Mouse (Mus musculus) spleen, adult 2 months (tissue): ENCODE measurements around the gene Nudt15. TPM values are rescaled to one million over a fixed set of nuclear protein-coding genes. Genes with fewer than 3 reads are reported as not detected.
A peak's percentile ranks its signal among the peaks of the same experiment; 100 is the strongest.

Experiments used
- DNase-seq, 2 experiments: peaks; one replicate each; pipeline versions ENCODE4 v3.0.0 to v3.0.0-alpha.2; 2012 to 2021; ENCODE audit warnings: low spot score in 2 of 2, low read depth in 1 of 2
- H3K27ac ChIP-seq: fragments of 200-500 bp; 2 replicates; pipeline ENCODE4 v1.5.1; 2012; ENCODE audit warnings: low read length, inconsistent platforms; ENCODE audit not compliant: insufficient read depth
- H3K27me3 ChIP-seq: fragments of 200-500 bp; 2 replicates; pipeline ENCODE4 v1.6.1; 2012; ENCODE audit warnings: mild to moderate bottlenecking, moderate library complexity, low read length, inconsistent platforms; ENCODE audit not compliant: control insufficient read depth, insufficient read depth
- H3K36me3 ChIP-seq: fragments of 200-500 bp; 2 replicates; pipeline ENCODE4 v1.6.1; 2012; ENCODE audit warnings: mild to moderate bottlenecking, low read length, inconsistent platforms; ENCODE audit not compliant: control insufficient read depth, insufficient read depth
- H3K4me1 ChIP-seq: fragments of 200-500 bp; 2 replicates; pipeline ENCODE4 v1.6.1; 2011; ENCODE audit warnings: inconsistent platforms; ENCODE audit not compliant: control insufficient read depth, insufficient read depth, insufficient read length
- H3K4me3 ChIP-seq: fragments of 200-500 bp; 2 replicates; pipeline ENCODE4 v1.5.1; 2011; ENCODE audit warnings: mild to moderate bottlenecking, inconsistent platforms; ENCODE audit not compliant: insufficient read depth, insufficient read length; ENCODE audit errors: extremely low read depth
- CTCF ChIP-seq: fragments of 200-500 bp; IDR thresholded peaks from 2 replicates; pipeline ENCODE4 v1.5.1; 2011; ENCODE audit warnings: mild to moderate bottlenecking, inconsistent platforms; ENCODE audit not compliant: insufficient read depth, insufficient read length, insufficient replicate concordance; ENCODE audit errors: extremely low read depth
- POLR2A ChIP-seq: fragments of 200-500 bp; IDR thresholded peaks from 2 replicates; pipeline ENCODE4 v1.6.1; 2011; ENCODE audit warnings: low read depth, low read length, inconsistent platforms
- WGBS: fragments of 180-500 bp; shearing (Covaris S2); methylation state at CpG from one replicate; pipeline ENCODE4 v1.1.7; 2018; 5-methylcytosine and 5-hydroxymethylcytosine counted together
- polyA plus RNA-seq: library from polyadenylated mRNA; depleted of rRNA; stranded (reverse); fragments of >200 nt; gene quantifications from 2 replicates; pipeline ENCODE4 v1.2.3, GENCODE M21; 2012

The Nudt15 gene
- polyA plus RNA-seq, 1 experiment, result 2.3 TPM

- Histone ChIP-seq H3K4me3 (peak overlapping the region; percentile 88), H3K27ac (no peak overlapping the region), H3K36me3 (peaks cover 7% of the 10 kb centered on the region; the same call in 1 of the 2 replicates), H3K4me1 (peaks cover 3% of the 10 kb centered on the region; the same call in 1 of the 2 replicates), H3K27me3 (no peaks in the 10 kb centered on the region)
- 2% methylated on average over 10 of the region's 10 CpGs for WGBS
- no peak for TF ChIP-seq CTCF
- DNase-seq, result no peak
Observed at GRCm38 (mm10) chr14:73553122-73553696, 5.2 kb upstream of the Nudt15 start.

- no peak for TF ChIP-seq CTCF
- peak; percentile 60 for TF ChIP-seq POLR2A
- Histone ChIP-seq H3K27me3 (no peaks in the 10 kb centered on the region), H3K36me3 (peaks cover 7% of the 10 kb centered on the region; the same call in 1 of the 2 replicates), H3K4me1 (peaks cover 3% of the 10 kb centered on the region; the same call in 1 of the 2 replicates), H3K4me3 (peak overlapping the region; percentile 88), H3K27ac (no peak overlapping the region)
- peak; percentile 76 to 96 for DNase-seq
- WGBS, result 5% methylated on average over 61 of the region's 61 CpGs
Observed at GRCm38 (mm10) chr14:73552341-73553121, 4.5 kb upstream of the Nudt15 start.

GRCm38 (mm10) chr14:73551164-73551563, 3.1 kb upstream of the Nudt15 start:
- H3K27me3 ChIP-seq, result no peaks in the 10 kb centered on the region
- 87% methylated on average over 6 of the region's 6 CpGs for WGBS
- H3K4me1 ChIP-seq, result peaks cover 3% of the 10 kb centered on the region; the same call in 1 of the 2 replicates
- H3K27ac ChIP-seq, result no peak overlapping the region
- no peak for TF ChIP-seq CTCF
- no peak for TF ChIP-seq POLR2A
- H3K4me3 ChIP-seq, result no peak overlapping the region
- peaks cover 6% of the 10 kb centered on the region; the same call in 1 of the 2 replicates for H3K36me3 ChIP-seq
- DNase-seq, result no peak

GRCm38 (mm10) chr14:73550732-73551131, 2.7 kb upstream of the Nudt15 start:
- Histone ChIP-seq H3K4me1 (peaks cover 3% of the 10 kb centered on the region; the same call in 1 of the 2 replicates), H3K27me3 (no peaks in the 10 kb centered on the region), H3K36me3 (peaks cover 3% of the 10 kb centered on the region; the same call in 1 of the 2 replicates), H3K4me3 (no peak overlapping the region), H3K27ac (no peak overlapping the region)
- TF ChIP-seq POLR2A (no peak), CTCF (no peak)
- DNase-seq, result no peak
- WGBS, result 80% methylated on average over 8 of the region's 8 CpGs

GRCm38 (mm10) chr14:73550291-73550690, 2.2 kb upstream of the Nudt15 start:
- no peak for DNase-seq

GRCm38 (mm10) chr14:73547034-73547433, 1.0 kb downstream of the Nudt15 start:
- Histone ChIP-seq H3K4me1 (no peaks in the 10 kb centered on the region), H3K27ac (no peak overlapping the region), H3K36me3 (no peaks in the 10 kb centered on the region), H3K27me3 (no peaks in the 10 kb centered on the region), H3K4me3 (no peak overlapping the region)
- TF ChIP-seq CTCF (no peak), POLR2A (no peak)
- no peak for DNase-seq
- 67% methylated on average over 4 of the region's 4 CpGs for WGBS

More at GRCm38 (mm10) chr14:73550291-73550690, 2.2 kb upstream of the Nudt15 start:
- no peak for TF ChIP-seq CTCF
- no peak for TF ChIP-seq POLR2A
- Histone ChIP-seq H3K4me3 (no peak overlapping the region), H3K27ac (no peak overlapping the region), H3K4me1 (peaks cover 3% of the 10 kb centered on the region; the same call in 1 of the 2 replicates), H3K27me3 (no peaks in the 10 kb centered on the region), H3K36me3 (peaks cover under 1% of the 10 kb centered on the region; the same call in 1 of the 2 replicates)
- 83% methylated on average over 3 of the region's 3 CpGs for WGBS

GRCm38 (mm10) chr14:73543781-73544180, 4.3 kb downstream of the Nudt15 start:
- 83% methylated on average over 6 of the region's 6 CpGs for WGBS
- H3K27me3 ChIP-seq, result no peaks in the 10 kb centered on the region
- no peak for TF ChIP-seq CTCF
- TF ChIP-seq POLR2A, result no peak
- no peak overlapping the region for H3K27ac ChIP-seq
- no peaks in the 10 kb centered on the region for H3K36me3 ChIP-seq
- DNase-seq, result no peak
- no peaks in the 10 kb centered on the region for H3K4me1 ChIP-seq
- H3K4me3 ChIP-seq, result no peak overlapping the region
